Mouse (Mus musculus): ENCODE results near the gene Usp25. TPM values are rescaled to one million over a fixed set of nuclear protein-coding genes. Genes with fewer than 3 reads are reported as not detected.
A peak's percentile ranks its signal among the peaks of the same experiment; 100 is the strongest.

Gene Usp25
- total RNA-seq, 2 experiments from 2014 or later, result 32.5 to 36.6 TPM

DNA sequence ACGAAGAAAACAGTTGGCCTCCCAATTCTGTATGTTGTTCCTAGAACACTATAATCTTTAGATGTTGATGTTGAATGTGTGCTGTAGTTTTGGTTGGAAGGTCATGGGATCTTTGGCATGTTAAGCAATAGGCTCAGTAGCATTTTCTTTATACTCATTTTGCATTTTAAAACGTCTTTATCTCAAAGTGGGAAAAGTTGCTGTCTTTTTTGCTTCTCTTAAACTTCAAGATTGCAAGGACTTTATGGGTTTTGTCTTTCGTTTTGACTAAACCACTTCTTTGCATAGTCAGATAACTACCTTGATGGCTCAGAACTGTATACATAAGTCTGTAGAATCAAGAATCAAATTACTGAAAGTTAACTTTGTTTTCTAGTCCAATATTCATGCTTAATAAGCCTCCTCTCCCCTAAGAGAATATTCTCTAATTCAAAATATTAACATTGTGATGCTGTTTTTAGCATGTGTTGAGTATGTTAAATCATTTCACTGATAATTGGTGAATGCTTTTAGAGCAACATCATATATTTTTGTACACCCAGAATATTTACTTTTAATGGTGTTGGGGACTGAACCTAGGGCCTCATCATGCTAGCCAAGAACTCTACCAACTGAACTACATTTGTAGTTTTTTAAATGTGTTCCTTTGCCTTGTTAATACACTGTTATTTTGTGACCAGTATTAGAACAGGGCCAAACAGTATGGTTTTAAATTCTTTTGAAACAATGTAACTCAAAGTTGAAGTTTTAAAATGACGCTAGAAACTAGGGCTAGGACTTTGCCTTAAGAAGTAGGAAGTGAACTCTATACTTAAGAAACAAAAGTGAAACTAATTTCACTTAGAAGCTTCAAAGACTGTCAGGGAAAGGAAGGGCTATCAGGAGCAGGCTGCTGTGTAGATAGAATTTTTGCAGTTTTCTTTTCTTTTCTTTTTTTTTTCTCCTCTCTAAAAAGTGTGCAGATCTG lies 2.2 kb downstream of the Usp25 start:
- Histone ChIP-seq H3K27ac (no peak overlapping the region), H3K4me3 (peak overlapping the region; percentile 80)
- no peak for DNase-seq (ENCODE audit: extremely low spot score in 1 of 2, low spot score in 2 of 2)
- no peak for TF ChIP-seq CTCF (IDR thresholded peaks at IDR 0.05)
- intact Hi-C loops (cut with DNase I), result loop anchor here (2.0 kb wide), 1 partner anchor 643 kb away; the partner anchor contains the start of gene Nrip1

GRCm38 (mm10) chr16:77017931-77018330 lies 4.4 kb downstream of the Usp25 start:
- intact Hi-C loops (cut with DNase I), result no loop called here
- no peak for TF ChIP-seq CTCF (IDR thresholded peaks at IDR 0.05)

GRCm38 (mm10) chr16:77020190-77020589 lies 6.7 kb downstream of the Usp25 start:
- TF ChIP-seq CTCF (IDR thresholded peaks at IDR 0.05), result no peak
- DNase-seq (ENCODE audit: extremely low spot score in 1 of 2, low spot score in 2 of 2), result no peak
- Histone ChIP-seq H3K4me3 (no peak overlapping the region), H3K27ac (no peak overlapping the region)
- intact Hi-C loops (cut with DNase I), result no loop called here

More at GRCm38 (mm10) chr16:77017931-77018330, 4.4 kb downstream of the Usp25 start:
- no peak for DNase-seq (ENCODE audit: extremely low spot score in 1 of 2, low spot score in 2 of 2)
- no peak overlapping the region for H3K27ac ChIP-seq
- no peak overlapping the region for H3K4me3 ChIP-seq

DNA sequence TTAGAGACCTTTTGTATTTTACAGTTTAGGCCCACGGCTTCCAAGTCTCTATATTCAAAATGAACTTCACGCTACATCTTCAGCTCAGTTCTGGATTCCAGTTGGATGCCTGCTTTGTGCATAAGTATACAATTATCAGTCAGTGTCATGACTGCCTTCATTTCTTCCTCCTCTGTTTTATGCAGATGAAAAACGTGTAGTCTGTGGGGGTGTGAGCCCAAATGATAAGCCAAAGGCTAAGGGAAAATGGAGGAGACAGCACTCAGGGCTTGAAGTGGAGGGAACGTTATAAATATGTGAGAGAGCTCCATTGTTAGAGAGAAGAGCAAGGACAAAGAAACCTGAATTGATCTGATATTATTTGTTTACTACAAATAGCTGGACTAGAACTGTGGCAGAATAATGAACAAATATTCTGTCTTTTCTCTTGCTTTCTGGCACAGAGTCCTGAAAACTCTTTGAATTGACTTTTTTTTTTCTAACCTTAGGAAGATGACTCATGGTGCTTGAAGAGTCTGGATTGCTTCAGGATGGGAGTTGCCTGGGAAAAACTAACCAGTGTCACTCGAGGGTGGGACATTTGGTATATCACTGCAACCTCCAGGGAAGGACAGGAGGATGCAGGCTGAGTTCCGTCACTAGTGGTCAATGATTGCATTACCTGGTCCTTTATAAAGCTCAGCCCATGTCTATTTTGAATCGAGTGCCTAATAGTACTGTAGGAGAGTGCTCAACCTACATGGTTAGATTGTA lies 10.3 kb downstream of the Usp25 start:
- Histone ChIP-seq H3K4me3 (no peak overlapping the region), H3K27ac (no peak overlapping the region)
- no peak; the same call in 1 of the 2 replicates for TF ChIP-seq CTCF (IDR thresholded peaks at IDR 0.05)
- intact Hi-C loops (cut with DNase I), result no loop called here
- DNase-seq (ENCODE audit: extremely low spot score in 1 of 2, low spot score in 2 of 2), result no peak

DNA sequence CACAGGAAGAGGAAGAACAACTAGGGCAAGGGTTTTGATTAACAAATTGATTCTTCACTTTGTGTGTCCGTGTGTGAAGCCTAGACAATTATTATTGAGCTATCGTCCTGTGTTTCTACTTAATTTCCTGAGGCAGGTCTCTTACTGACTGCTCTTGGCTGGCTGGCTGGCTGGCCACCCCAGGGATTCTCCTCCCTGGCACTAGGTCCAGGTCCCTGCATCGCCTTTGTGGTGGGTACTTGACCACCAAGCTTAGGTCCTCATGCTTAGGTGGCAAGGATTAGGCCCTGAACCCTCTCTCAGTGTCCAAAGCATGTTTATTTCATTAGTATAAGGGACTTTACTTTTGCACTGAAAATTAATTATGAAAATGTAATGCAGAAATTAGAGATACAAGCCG lies 12.6 kb downstream of the Usp25 start:
- no peak overlapping the region for H3K4me3 ChIP-seq
- intact Hi-C loops (cut with DNase I), result loop anchor here (5.0 kb wide), 1 partner anchor 51 kb away; no protein-coding TSS in a partner anchor
- DNase-seq (ENCODE audit: extremely low spot score in 1 of 2, low spot score in 2 of 2), result no peak
- TF ChIP-seq CTCF (IDR thresholded peaks at IDR 0.05), result no peak
- H3K27ac ChIP-seq, result no peak overlapping the region

GRCm38 (mm10) chr16:77026933-77027332 lies 13.4 kb downstream of the Usp25 start:
- no peak for DNase-seq (ENCODE audit: extremely low spot score in 1 of 2, low spot score in 2 of 2)
- Histone ChIP-seq H3K27ac (no peak overlapping the region), H3K4me3 (no peak overlapping the region)
- no peak for TF ChIP-seq CTCF (IDR thresholded peaks at IDR 0.05)
- intact Hi-C loops (cut with DNase I), result loop anchor here (5.0 kb wide), 1 partner anchor 50 kb away; no protein-coding TSS in a partner anchor

GRCm38 (mm10) chr16:77027976-77028686 lies 14.6 kb downstream of the Usp25 start:
- intact Hi-C loops (cut with DNase I), result loop anchor here (5.0 kb wide), 1 partner anchor 49 kb away; no protein-coding TSS in a partner anchor
- TF ChIP-seq CTCF (IDR thresholded peaks at IDR 0.05), result no peak
- H3K4me3 ChIP-seq, result peak overlapping the region; percentile 14; the same call in 1 of the 2 replicates
- peak overlapping the region; percentile 67 for H3K27ac ChIP-seq
- no peak for DNase-seq (ENCODE audit: extremely low spot score in 1 of 2, low spot score in 2 of 2)

DNA sequence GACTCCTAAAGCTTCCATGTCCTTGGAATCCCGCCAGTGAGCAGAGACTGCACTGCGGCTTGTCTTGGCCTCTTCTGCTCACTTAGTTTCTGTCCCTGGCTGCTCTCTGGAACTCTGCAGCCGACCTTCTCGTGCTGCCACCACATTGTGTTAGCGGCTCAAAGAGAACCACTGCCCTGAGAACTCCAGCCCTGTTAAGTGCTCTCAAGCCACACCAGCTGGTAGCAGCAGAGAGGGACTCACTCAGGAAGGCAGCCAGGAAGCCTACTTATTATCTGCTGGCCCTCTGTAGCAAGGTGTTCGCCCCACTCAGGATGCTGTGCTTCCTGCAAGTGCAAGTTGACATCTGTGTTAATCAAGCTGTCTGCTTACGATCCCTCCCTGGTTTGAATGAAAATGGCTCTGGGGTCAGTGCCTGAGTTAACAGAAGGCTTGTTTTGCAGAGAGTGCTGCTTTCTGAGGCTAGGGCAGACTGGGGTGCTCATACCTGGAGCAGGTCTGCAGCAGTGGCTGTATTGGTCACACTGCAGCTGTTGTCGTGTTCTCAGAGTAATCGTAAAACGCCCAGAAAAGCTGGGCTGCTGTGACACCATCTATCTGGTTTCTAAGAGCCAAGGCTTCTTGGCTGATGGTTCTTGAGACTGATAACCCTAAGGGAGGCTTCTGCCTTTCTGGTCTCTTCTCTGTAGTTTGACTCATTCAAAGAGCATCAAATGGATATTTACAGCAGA lies 15.3 kb downstream of the Usp25 start:
- no peak; the same call in 1 of the 2 replicates for TF ChIP-seq CTCF (IDR thresholded peaks at IDR 0.05)
- intact Hi-C loops (cut with DNase I), result loop anchor here (5.0 kb wide), 1 partner anchor 48 kb away; no protein-coding TSS in a partner anchor
- peak overlapping the region; percentile 14; the same call in 1 of the 2 replicates for H3K4me3 ChIP-seq
- peak overlapping the region; percentile 67 for H3K27ac ChIP-seq
- DNase-seq (ENCODE audit: extremely low spot score in 1 of 2, low spot score in 2 of 2), result no peak

DNA sequence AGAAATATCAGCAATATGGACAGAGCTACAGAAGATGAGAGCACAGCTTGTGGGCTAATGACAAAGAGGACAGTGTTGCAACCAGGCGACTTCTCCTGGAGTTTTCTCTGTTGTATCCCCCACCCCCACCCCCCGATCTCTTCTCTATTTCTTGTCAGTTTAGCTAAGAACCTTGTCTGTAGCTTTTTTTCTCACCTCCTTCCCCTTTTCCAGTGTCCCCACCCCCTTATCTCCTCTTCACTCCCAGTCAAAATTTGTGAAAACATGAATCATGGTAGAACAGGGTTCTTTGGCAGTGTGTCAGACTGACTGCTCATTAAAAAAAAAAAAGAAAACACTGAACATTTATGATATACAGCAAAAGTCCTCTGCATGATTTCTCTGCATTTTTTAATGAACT lies 16.9 kb downstream of the Usp25 start:
- TF ChIP-seq CTCF (IDR thresholded peaks at IDR 0.05), result no peak
- no peak for DNase-seq (ENCODE audit: extremely low spot score in 1 of 2, low spot score in 2 of 2)
- peak overlapping the region; percentile 57; the same call in 1 of the 2 replicates for H3K27ac ChIP-seq
- intact Hi-C loops (cut with DNase I), result loop anchor here (5.0 kb wide), 1 partner anchor 78 kb away; no protein-coding TSS in a partner anchor
- H3K4me3 ChIP-seq, result no peak overlapping the region

GRCm38 (mm10) chr16:77034329-77034728 lies 20.8 kb downstream of the Usp25 start:
- no peak for TF ChIP-seq CTCF (IDR thresholded peaks at IDR 0.05)
- Histone ChIP-seq H3K27ac (peak overlapping the region; percentile 74), H3K4me3 (no peak overlapping the region)
- no peak for DNase-seq (ENCODE audit: extremely low spot score in 1 of 2, low spot score in 2 of 2)
- intact Hi-C loops (cut with DNase I), result loop anchor here (5.0 kb wide), 1 partner anchor 82 kb away; no protein-coding TSS in a partner anchor

Data from left cerebral cortex, adult 2 months (tissue).